Mouse (Mus musculus): ENCODE measurements around the gene Orai2. TPM values are rescaled to one million over a fixed set of nuclear protein-coding genes. Genes with fewer than 3 reads are reported as not detected.

The Orai2 gene
- polyA plus RNA-seq, 1 experiment from 2014 or later, result 12.0 TPM

GRCm38 (mm10) chr5:136108486-136108885, 62.0 kb downstream of the Orai2 start:
- Histone ChIP-seq H3K27ac (replicated peaks; ENCODE audit: low read depth, low read length) (no peak overlapping the region), H3K4me3 (ENCODE audit: low read depth, low read length) (no peak overlapping the region), H3K9ac (ENCODE audit: low read depth, low read length) (no peak overlapping the region), H3K9me3 (ENCODE audit: control insufficient read depth, low read length) (no peaks in the 10 kb centered on the region), H3K4me1 (ENCODE audit: control insufficient read depth, insufficient read depth, low read length) (no peaks in the 10 kb centered on the region), H3K27me3 (replicated peaks; ENCODE audit: control insufficient read depth, insufficient read depth, low read length) (no peaks in the 10 kb centered on the region), H3K4me2 (ENCODE audit: low read depth, low read length) (no peak overlapping the region), H3K36me3 (ENCODE audit: control insufficient read depth, insufficient read depth, low read length) (no peaks in the 10 kb centered on the region)
- ATAC-seq (ENCODE audit: low read depth) (no peak), DNase-seq (ENCODE audit: low spot score) (no peak)
- WGBS, result 41% methylated on average over 2 of the region's 2 CpGs

DNA sequence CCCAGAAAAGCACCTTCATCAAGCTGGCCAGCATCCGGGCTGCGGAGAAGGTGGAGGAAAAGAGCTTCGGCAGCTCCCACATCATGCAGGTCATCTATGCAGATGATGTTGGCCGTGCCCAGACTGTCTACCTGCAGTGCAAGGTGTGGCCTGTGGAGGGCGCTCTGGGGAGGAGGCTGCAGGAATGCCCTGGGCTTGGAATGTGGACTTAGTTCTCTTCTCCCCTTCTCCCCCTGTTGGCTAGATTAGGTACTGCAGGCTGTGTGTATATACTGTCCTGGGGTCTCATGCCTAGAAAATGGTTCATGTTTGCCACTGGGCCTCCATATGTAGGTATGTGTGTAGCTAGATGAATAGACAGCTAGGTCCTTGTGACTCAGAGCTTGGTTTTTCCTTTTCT, 66.0 kb downstream of the Orai2 start:
- H3K9ac ChIP-seq (ENCODE audit: low read depth, low read length), result no peak overlapping the region
- peaks cover 3% of the 10 kb centered on the region; the same call in 1 of the 2 replicates for H3K4me1 ChIP-seq (ENCODE audit: control insufficient read depth, insufficient read depth, low read length)
- H3K4me3 ChIP-seq (ENCODE audit: low read depth, low read length), result no peak overlapping the region
- H3K27me3 ChIP-seq (replicated peaks; ENCODE audit: control insufficient read depth, insufficient read depth, low read length), result 0 out of 2 replicates have a peak, but pooled peaks cover 4% of the 10 kb centered on the region
- H3K36me3 ChIP-seq (ENCODE audit: control insufficient read depth, insufficient read depth, low read length), result no peaks in the 10 kb centered on the region
- DNase-seq (ENCODE audit: low spot score) (no peak), ATAC-seq (ENCODE audit: low read depth) (no peak)
- no peaks in the 10 kb centered on the region for H3K9me3 ChIP-seq (ENCODE audit: control insufficient read depth, low read length)
- 90% methylated on average over 5 of the region's 5 CpGs for WGBS
- H3K27ac ChIP-seq (replicated peaks; ENCODE audit: low read depth, low read length), result no peak overlapping the region
- no peak overlapping the region for H3K4me2 ChIP-seq (ENCODE audit: low read depth, low read length)

- peak overlapping the region; percentile 35 for H3K4me3 ChIP-seq (ENCODE audit: low read depth, low read length)
- WGBS, result 8% methylated on average over 35 of the region's 41 CpGs
- peak; percentile 81 for DNase-seq (ENCODE audit: low spot score)
- ATAC-seq (ENCODE audit: low read depth), result peak; percentile 89
- H3K27me3 ChIP-seq (replicated peaks; ENCODE audit: control insufficient read depth, insufficient read depth, low read length), result 0 out of 2 replicates have a peak, but pooled peaks cover 4% of the 10 kb centered on the region
- H3K9me3 ChIP-seq (ENCODE audit: control insufficient read depth, low read length), result no peaks in the 10 kb centered on the region
- no peaks in the 10 kb centered on the region for H3K36me3 ChIP-seq (ENCODE audit: control insufficient read depth, insufficient read depth, low read length)
- H3K9ac ChIP-seq (ENCODE audit: low read depth, low read length), result peak overlapping the region; percentile 48
- H3K27ac ChIP-seq (replicated peaks; ENCODE audit: low read depth, low read length), result no peak overlapping the region
- peak overlapping the region; percentile 57 for H3K4me2 ChIP-seq (ENCODE audit: low read depth, low read length)
- H3K4me1 ChIP-seq (ENCODE audit: control insufficient read depth, insufficient read depth, low read length), result peaks cover 3% of the 10 kb centered on the region; the same call in 1 of the 2 replicates
Observed at GRCm38 (mm10) chr5:136102099-136102820, 68.3 kb downstream of the Orai2 start.

GRCm38 (mm10) chr5:136098536-136098935, 72.0 kb downstream of the Orai2 start:
- ATAC-seq (ENCODE audit: low read depth) (no peak), DNase-seq (ENCODE audit: low spot score) (no peak)
- WGBS, result 83% methylated on average over 10 of the region's 10 CpGs
- Histone ChIP-seq H3K4me3 (ENCODE audit: low read depth, low read length) (no peak overlapping the region), H3K9ac (ENCODE audit: low read depth, low read length) (no peak overlapping the region), H3K36me3 (ENCODE audit: control insufficient read depth, insufficient read depth, low read length) (no peaks in the 10 kb centered on the region), H3K27ac (replicated peaks; ENCODE audit: low read depth, low read length) (no peak overlapping the region), H3K9me3 (ENCODE audit: control insufficient read depth, low read length) (no peaks in the 10 kb centered on the region), H3K4me2 (ENCODE audit: low read depth, low read length) (no peak overlapping the region), H3K4me1 (ENCODE audit: control insufficient read depth, insufficient read depth, low read length) (peaks cover 3% of the 10 kb centered on the region; the same call in 1 of the 2 replicates), H3K27me3 (replicated peaks; ENCODE audit: control insufficient read depth, insufficient read depth, low read length) (0 out of 2 replicates have a peak, but pooled peaks cover 4% of the 10 kb centered on the region)

Small RNA genes within 50 kb of the gene (microRNA-seq; reads per million reads assigned to microRNA genes)
- 1.00 reads per million for gene Mir7035 (ENCODE audit: borderline number of aligned reads)

Other genes starting within 250 kb of the Orai2 start
- 97.4 and 101 TPM in 2 replicates for gene Ywhag, start 236.1 kb downstream of the Orai2 start, polyA plus RNA-seq (2014; fragmentation: Nextera tagmentation; extraction: Ambion mirVana)
- gene Ssc4d, start 196.2 kb downstream of the Orai2 start, polyA plus RNA-seq (2014; fragmentation: Nextera tagmentation; extraction: Ambion mirVana), result 3.2 and 4.7 TPM in 2 replicates
- 0.58 and 0.77 TPM in 2 replicates for gene Zp3, start 190.6 kb downstream of the Orai2 start, polyA plus RNA-seq (2014; fragmentation: Nextera tagmentation; extraction: Ambion mirVana)
- 25.2 and 25.7 TPM in 2 replicates for gene Dtx2, start 175.9 kb downstream of the Orai2 start, polyA plus RNA-seq (2014; fragmentation: Nextera tagmentation; extraction: Ambion mirVana)
- gene Upk3b, start 132.2 kb downstream of the Orai2 start, polyA plus RNA-seq (2014; fragmentation: Nextera tagmentation; extraction: Ambion mirVana), result 0.50 and 1.4 TPM in 2 replicates
- 17.1 and 28.1 TPM in 2 replicates for gene Upk3bl, start 116.2 kb downstream of the Orai2 start, polyA plus RNA-seq (2014; fragmentation: Nextera tagmentation; extraction: Ambion mirVana)
- gene Rasa4, start 86.8 kb downstream of the Orai2 start, polyA plus RNA-seq (2014; fragmentation: Nextera tagmentation; extraction: Ambion mirVana), result 11.4 and 13.8 TPM in 2 replicates
- 227 and 230 TPM in 2 replicates for gene Polr2j, start 54.1 kb downstream of the Orai2 start, polyA plus RNA-seq (2014; fragmentation: Nextera tagmentation; extraction: Ambion mirVana)
- 29.7 and 32.0 TPM in 2 replicates for gene Lrwd1, start 34.6 kb downstream of the Orai2 start, polyA plus RNA-seq (2014; fragmentation: Nextera tagmentation; extraction: Ambion mirVana)
- 11.7 and 15.2 TPM in 2 replicates for gene Alkbh4, start 34.6 kb downstream of the Orai2 start, polyA plus RNA-seq (2014; fragmentation: Nextera tagmentation; extraction: Ambion mirVana)
- gene Prkrip1, start 28.2 kb upstream of the Orai2 start, polyA plus RNA-seq (2014; fragmentation: Nextera tagmentation; extraction: Ambion mirVana), result 48.0 and 52.0 TPM in 2 replicates
- 10.2 and 10.3 TPM in 2 replicates for gene Sh2b2, start 75.8 kb upstream of the Orai2 start, polyA plus RNA-seq (2014; fragmentation: Nextera tagmentation; extraction: Ambion mirVana)